Mouse (Mus musculus) left cerebral cortex, adult 9 months (tissue): Measurements from ENCODE around the gene Ppp1r12b.

ENCODE experiments used
- DNase-seq, 2 experiments: peaks; one replicate each; pipeline ENCODE4 v3.0.0; 2022; ENCODE audit warnings: low spot score in 2 of 2

The Ppp1r12b gene

DNA sequence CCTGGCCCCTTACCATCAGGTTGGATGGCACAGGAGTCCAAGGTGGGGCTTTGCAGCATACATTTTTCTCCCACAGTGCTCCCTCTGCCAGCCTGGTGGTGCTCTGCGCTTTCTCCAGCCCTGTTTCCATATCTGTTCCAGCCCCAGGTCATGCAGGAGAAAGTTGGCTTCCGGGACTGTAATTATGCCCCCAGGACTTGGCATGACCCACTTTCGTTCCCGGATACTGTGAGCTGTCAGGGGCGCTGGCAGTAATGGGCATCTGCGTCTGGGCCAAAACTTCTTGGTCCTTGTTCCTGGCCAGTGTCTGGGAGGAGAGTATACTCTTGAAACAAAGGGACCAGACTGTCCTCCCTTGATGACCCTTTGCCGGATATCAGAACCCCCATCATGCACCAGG lies 232.9 kb downstream of the Ppp1r12b start:
- DNase-seq: no peak

DNA sequence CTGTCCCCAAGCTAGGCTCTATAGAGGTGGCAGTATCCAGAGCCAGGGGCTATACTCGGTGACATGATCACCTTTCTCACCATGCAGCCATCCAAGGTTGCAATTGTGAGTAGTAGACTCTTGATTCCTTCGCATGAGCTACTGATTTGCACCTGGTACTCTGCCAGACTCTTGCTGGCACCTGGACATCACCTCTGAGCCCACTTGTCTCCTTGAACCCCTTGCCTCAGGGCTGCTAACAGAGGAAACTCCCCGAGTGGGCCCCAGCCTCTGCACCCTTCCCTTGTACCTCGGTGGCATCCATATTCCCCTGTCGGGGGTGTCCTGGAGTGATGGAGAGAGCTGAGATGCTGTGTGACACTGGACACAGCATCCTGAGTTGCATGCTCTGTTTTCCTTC lies 234.3 kb downstream of the Ppp1r12b start:
- DNase-seq: no peak

DNA sequence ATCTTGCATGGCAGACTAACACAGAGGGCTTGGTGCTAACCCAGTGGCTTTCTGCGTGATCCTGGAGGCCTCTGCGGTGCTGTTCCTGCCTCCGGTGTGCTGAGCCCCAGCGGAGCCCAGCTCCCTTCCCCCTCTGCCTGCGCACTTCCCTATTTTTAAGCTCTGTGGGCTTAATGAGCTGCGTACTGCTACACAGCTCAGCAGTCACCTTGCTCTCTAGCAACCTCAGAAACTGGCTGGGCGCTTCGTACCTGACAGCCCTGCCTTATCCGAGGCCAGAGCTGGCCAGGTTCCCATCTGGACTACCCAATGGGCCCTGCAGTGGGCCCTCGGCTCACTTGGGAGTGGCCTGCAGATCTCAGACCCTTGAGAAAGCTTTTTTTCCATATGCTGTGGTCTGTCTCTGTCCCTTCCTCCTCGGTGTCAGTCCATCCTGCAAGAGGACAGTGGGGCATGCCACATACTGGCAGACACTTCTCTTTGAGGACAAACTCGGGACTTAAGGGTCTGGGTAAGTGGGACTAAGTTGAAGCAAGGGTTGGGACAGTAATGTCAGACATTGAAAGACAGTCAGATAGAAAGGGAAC lies 235.9 kb downstream of the Ppp1r12b start:
- no peak for DNase-seq

DNA sequence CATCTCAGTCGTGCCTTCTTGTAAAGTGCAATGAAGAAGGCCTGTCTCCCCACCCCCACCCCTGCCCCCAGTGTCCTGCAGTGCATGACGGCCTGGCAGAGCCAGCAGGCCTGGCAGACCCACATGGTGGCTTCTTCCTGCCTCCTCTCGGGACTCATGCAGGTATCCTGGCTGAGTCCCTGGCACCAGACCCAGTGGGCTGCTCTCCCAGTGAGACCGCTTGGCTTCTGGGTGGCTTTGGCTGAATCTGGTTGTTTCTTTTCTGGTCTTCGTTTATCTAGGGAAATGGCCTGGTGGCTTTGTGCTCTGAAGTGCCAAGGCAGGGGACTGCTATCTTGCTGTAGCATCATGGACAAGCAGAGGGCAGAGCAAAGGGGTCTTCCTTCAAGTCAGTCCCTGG lies 240.7 kb downstream of the Ppp1r12b start:
- DNase-seq: no peak

DNA sequence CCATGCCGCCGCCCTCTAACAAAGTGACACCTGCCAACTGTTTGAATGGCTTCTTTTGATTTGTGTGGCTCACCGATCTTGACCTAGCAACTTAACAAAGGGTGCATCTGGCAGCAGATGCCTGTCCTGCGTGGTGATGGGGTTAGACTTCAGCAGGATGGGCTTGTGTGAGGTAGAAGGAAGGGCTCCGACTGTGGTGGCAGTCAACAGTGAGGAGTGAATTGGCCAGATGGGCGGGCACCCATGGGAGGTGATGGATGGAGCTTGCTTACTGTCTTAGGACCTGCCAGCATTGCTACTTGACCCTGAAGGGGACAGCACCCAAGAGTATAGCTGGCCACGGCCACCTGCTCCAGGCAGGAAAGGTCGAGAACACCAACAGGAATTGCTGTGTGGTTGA lies 241.6 kb downstream of the Ppp1r12b start:
- no peak for DNase-seq

DNA sequence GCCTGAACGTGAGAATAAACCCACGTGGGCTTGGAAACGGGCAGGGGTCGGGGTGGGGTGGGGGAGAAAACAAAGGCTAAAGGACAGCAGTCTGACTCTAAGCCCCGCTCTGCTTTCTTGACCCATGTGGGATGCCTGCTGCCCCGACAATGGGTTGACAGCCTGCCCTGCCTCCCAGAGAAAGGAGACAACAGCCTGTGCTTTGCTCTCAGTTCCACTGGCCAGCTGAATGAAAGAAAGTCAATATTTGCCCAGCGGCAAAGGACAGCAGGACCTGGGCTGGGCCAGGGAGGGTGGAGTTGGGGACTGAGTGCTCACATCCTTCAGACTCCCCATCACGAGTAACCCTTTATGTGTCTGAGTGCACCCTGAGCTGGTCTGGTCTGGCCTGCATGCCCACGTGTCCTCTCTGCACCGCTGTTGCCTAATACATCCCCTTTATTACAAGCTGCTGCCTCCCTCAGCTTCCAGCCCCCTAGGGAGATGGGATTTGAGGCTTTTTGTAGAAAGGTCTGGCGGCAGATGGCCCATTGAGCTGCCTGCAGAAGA lies 242.2 kb downstream of the Ppp1r12b start:
- no peak for DNase-seq

DNA sequence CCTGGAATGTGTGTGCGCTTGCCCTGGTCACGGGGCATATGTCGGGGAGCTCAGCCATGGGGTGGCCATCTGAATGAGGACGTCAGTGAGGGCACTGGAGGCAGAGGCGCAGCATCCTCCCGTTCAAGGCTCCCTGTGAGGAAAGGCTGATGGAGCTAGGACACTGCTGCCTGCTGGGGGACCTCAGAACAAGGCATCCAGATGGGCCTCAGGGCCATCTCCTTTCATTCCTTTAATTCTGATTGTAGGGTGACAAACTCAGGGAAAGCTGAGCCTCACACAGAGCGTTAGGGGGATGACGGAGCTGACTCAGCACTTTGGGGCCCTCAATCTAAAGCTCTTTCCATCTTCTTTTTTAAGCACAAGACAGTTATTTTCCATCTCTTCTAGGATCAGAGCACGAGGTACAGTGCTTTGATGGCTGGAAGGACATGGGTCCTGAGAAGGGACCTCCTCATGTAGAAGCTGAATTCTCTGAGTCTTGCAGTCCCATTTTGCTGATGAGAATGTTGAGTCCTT lies 242.9 kb downstream of the Ppp1r12b start:
- DNase-seq: no peak

DNA sequence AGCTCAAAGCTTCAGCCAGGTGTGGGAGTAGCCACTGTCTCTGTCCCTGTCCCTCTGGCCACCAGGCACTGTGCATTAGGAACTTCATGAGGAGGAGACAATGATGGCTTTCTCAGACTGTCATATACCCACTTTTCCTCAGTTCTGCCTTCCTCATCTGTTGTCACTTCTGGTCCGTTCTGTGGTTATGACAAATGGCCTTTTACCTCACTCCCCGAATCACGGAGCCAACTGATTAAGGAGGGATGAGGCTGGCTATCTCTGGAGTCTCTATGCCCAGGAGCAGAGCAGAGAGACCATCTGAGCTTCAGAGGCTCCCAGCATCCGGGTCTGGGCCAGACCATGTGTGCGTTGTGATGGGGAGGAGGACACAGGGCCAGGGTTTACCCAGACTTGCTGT lies 244.1 kb downstream of the Ppp1r12b start:
- no peak for DNase-seq

DNA sequence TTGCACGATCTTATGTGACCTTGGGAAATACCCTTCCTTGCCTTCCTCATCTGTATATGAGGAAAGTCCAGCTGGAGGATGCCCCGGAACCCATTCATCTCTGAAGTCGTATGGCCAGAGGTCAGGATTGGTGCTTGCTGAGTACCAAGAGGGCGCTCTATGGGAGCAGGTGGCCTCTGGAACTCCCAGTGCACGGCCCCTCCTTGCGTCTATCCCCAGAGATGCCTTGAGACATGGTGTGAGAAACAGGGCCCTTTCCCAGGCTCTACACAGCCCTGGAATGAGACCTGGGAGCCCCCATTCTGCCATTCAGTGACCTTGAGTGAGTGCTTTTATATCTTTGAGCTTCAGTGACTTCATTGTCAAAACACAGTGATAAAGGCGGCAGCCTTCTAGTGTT lies 244.7 kb downstream of the Ppp1r12b start:
- DNase-seq: no peak

DNA sequence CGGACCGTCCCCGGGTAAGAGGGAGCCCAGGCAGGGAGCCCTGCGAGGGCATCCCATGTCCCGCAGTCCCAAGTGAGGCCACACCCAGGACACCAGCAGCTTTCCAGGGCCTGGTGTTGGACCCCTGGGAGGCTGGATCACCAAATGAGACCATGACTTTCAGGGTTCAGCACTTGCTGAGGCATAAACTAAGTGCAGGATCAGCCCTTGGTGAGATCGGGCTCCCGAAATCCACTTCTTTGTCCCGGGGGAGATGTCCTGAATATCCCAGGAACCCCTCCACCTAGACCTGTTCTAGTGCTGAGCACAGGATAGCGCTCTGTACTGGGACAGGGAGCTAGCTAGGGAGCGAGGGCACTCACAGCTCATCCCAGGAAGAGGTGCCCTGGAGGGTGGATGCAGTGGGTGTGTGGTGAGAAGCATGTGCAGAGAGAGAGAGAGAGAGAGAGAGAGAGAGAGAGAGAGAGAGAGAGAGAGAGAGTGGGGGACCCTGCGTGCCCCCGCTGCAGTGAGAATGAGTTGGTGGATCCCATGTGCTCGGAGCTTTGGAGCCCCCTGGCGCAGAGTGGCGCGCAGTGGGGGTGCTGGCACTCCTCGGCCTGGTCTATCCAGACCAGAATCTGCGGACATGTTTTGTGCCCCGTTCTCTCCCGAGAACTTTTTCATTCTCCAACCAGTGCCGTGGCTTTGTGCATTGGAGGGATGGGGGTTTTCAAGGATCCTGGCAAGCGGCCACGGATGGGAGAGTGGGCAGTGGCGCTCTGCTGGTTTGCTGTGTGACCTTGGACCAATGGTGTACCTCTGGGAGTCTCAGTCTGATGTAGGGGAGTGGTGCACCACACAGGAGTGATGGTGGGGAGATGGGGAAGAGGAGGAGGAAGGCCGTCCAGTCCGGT lies 246.1 kb downstream of the Ppp1r12b start:
- DNase-seq: no peak

DNA sequence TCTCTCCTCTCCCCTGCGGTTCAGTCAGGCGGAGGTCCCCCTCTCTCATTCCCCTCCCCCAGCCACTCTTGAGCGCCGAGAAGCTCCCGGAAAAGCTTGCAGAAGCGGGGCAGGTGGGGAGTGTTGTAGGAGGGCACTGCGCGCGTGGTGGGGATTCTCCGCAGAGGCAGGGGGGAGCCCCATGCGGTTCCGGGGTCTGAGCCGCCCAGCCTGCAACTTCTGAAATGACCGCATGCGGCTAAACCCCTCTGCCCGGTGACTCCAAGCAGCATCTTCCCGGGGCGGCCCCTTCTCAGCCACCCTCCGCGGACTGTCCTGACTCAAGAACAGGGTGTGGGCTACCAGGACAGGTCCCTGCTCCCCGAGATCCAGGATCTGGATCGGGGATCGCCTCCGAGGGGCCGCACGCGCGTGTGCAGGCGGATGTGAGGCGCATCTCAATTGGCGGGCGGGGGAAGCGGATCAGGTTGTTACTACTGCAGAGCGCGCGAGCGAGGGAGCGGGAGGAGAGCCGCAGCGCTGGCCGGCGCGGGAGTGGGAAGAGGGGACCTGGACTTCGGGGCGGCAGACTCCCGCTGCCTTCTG lies 246.8 kb downstream of the Ppp1r12b start:
- no peak for DNase-seq

DNA sequence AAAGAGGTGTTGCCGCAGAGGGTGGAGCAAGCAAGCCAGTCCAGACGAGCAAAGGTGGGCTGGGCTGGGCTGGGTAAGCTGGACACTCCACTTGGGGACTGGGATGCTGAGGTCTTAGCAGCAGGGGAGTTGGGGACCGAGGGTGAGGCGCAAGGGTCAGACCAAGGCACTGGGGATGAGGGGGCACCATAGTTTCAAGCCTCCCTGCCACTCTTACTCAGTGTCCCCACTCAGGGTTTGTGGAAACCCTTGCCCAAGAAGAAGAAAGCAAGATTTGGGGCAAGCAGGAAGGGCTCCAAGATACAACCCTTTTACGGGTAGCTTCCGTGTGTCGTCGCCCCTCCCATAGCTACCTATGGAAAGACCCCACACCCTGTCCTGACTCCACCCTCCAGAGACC lies 247.5 kb downstream of the Ppp1r12b start:
- DNase-seq: no peak

DNA sequence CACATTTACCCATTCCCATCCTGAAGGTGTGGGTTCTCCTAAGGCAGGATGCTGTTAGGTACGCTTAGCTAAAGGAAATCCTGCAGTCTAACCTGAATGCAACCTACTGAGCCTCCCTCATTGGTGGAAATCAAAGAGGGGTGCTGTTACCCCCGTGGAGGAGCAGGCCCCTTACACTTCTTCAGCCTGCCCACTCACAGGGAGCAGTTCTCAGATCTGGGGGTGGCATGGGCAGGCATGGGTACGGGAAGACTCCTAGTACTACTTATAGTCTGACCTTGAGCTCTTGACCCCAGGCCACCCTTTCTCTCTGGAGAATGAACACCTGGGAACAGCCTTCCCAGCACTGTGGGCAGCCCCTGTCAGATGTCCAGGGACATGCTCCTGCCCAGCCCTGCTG lies 248.2 kb downstream of the Ppp1r12b start:
- DNase-seq: no peak

DNA sequence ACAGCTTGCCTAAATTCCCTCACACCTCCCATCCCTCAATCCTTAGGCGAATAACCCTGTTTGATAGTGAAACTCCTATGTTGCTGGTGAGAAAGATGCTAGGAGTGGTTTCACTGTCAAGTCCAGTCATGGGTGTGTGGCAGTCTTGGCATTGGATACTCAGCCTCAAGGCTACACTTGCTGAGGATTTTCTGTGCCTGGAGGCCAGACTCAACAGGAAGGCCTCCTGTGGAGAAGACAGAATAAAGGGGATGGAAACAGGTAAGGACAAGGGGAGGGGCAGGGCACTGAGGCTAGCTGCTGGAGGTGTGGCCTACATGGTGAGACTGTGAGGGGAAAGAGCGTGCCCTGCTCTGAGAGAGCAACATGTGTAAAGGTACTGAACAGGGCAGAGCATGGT lies 249.2 kb downstream of the Ppp1r12b start:
- DNase-seq: no peak
